Mouse (Mus musculus): Measurements from ENCODE around the gene Otop2. TPM values are rescaled to one million over a fixed set of nuclear protein-coding genes. Genes with fewer than 3 reads are reported as not detected.

The Otop2 gene
- not detected for polyA plus RNA-seq (2017; shearing (Covaris generic))

GRCm38 (mm10) chr11:115306863-115307262 lies at the start of gene Otop2:
TSS of gene Otop2 (plus strand) at chr11:115307163.

DNA sequence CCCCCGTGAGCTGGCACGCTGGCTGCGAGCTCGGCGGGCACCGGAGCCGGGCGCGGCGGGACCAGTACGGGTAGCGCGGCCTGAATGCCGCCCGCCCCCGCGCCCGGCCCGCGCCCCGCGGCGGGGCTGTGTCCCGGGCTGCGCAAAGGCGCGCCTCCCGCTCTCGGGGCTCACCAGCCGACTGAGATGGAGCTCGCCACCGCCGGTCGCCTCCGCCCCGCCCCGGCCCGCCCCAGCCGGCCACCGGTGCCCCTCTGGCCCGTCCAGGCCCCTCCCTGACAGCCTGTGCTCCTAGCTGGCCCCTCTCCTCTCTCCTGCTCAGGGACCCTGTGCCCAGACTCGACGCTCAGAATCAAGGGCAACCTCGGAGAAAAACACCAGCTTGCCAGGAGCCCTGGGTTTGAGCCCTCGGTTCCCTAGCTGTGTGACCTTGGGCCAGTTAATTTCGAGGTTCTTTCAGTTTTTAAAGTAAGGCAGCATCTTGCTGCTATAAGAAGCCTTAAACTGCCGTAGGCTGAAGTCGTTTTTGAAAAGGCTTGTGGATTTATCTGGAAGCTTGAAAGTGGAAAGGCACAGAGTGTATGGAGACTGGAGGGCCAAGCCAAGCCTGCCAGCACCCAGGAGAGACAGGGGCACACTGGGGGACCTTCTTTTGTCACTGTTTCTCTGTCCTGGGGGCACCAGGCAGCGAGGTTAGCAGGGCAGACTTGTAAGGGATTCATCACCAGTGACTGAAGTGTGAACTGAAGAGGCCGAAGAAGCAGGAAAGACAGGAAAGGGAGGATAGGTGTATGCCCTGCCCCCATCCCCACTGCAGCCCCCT lies 39.7 kb upstream of the Otop2 start, which contains the start of gene Grin2c:
Gene Grin2c, minus strand, starts transcription at position 183 of the 823 bp plus-strand sequence.

DNA sequence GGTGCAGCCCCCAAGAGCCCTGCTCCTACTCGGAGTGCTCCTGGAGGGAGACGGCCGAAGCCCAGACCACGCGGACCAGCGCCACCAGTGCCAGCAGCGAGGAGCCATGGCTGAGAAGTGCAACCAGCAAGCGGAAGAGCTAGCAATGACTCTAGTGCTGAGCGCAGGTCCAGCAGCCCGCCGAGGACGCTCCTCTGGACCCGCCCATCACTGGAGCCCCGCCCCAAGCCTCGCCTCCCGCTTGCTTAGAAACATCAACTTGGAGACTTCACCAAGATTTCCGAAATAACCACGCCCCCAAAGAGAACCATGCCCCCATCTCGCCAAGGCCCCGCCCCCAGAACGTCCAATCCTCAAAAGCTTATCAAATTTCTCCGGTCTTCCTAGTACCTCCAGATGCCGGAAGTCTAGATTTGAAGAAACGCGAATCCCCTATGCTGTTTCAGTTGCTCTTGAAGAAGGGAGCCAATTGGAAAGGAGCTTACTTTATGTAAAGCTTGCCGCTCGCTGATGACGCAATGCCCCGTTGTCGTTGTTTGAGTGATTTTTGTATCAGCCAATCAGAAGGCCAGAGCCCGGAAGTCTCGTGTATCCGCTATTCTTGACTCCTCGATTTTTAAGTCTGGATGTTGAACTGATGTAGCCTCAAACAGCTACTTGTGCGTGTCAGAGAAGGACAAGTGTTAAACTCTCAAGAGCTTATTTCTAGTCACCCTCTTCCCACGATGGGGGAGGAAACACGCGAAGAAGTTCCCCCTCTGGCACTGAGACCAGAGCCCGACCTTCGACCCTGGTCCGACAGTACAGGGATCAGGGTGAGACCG lies 30.0 kb upstream of the Otop2 start, which contains the start of gene Fdxr:
Gene Fdxr, minus strand, starts transcription at position 271 of the 824 bp plus-strand sequence.

DNA sequence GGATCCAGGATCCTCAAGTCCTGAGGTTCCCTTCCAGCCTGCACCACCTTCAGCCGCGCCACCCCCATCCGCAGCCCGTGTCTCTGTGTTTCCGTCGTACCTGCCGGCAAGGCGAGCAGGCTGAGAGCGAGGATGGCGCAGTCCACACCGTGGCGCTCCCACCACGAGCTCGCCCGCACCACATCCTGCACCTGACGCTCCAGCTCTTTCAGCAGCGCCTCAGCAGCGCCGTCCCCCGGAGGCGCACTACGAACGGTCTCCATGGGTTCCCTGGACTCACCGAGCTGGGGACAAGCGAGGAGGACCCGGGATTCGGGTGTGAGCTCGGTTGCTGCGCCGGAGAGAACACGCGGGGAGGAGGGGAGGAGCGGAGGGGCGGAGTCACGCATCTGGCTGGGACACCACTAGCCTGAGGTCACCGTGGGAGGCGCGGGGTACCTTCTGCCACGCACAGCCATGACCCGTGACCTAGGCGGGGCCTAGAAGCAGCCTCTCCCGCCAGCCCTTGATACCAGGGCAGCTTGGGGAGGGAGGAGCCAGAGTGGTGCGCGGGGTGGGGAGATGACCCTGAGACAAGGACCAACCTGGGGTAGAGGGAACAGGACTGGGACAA lies 9.6 kb upstream of the Otop2 start, which contains the start of gene Fads6:
Gene Fads6, minus strand, starts transcription at position 450 of the 613 bp plus-strand sequence.

DNA sequence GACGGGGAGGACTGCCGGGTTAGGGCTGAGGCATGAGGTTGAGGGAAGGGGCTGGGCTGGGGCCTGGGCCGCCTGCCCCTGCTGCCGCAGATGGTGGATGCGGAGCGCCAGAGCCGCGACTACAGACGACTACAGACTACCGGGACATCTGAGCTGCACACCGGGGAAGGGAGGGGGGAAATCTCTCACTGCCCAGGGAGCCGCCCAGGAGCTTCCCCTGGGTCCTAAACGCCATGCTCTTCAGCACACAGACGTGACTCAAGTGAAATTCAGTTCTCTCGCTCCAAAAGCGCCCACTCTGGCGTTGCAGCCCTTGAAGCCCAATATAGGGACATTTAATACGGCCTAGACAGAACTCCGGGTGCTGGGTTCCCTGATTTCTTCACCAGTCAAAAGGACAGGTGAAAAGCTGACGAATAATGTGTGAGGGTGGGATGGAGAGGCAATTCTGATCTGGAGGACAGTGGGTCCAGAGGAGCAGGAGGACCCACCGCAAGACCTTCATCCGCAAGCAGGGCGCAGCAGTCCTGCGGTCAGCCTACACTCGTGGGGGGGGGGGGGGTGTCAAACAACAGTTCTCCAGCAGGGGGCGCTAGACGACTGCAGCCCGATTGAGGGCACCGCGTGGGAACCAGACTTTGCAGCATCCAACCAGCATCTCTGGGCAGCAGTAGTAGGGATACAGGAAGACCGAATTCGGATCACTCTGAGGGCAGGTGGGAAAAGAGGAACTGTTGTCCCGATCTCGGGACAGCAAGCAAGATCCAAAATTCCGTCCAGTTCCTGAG lies 15.1 kb downstream of the Otop2 start, which contains the start of gene Ush1g:
Gene Ush1g, minus strand, starts transcription at position 136 of the 788 bp plus-strand sequence.

GRCm38 (mm10) chr11:115334531-115334930 lies 27.6 kb downstream of the Otop2 start, which contains the start of gene Otop3:
TSS of gene Otop3 (plus strand) at chr11:115334731.

DNA sequence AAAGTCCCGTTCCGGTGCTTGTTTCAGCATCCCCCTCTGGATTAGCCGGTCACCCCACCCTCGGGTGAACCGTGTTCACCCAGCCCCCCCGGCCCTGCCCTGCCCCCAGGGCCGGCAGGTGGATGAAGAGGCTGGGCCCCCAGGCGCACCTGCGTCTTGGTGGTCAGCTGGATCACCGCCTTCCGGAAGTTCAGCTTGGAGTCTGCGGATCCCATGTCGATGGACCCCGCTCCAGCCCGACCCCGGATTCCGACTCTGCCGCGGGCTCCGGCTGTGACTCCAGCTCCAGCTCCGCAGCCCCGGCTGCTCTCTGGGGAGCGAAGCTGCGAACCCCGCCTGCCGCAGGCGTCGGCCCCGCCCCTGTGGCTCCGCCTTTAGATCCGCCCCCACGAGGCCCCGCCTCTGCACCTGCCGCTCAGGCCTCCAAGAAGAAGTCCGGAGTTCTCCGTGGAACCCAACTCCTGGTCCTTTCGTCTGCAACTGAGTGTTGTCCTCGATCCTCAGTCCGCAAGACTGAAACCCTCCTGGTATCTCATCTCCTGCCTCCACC lies 60.5 kb downstream of the Otop2 start, which contains the start of gene Hid1:
Gene Hid1, minus strand, starts transcription at position 362 of the 550 bp plus-strand sequence.

Other genes starting within 250 kb of the Otop2 start
- 1 to 10 TPM in 1 of 2 experiments, not detected in 1; 3.1 TPM for gene Cd300e, start 245.0 kb upstream of the Otop2 start, polyA plus RNA-seq (2017; shearing (Covaris generic))
- gene Rab37, start 215.7 kb upstream of the Otop2 start, polyA plus RNA-seq (2017; shearing (Covaris generic)) = 100 to 1,000 TPM; 154 to 188 TPM
- gene Cd300lf, start 173.2 kb upstream of the Otop2 start, polyA plus RNA-seq (2017; shearing (Covaris generic)) = under 1 TPM; 0.39 to 0.98 TPM
- 100 to 1,000 TPM; 433 to 435 TPM for gene Slc9a3r1, start 143.8 kb upstream of the Otop2 start, polyA plus RNA-seq (2017; shearing (Covaris generic))
- 10 to 100 TPM; 15.3 to 15.4 TPM for gene Tmem104, start 119.7 kb upstream of the Otop2 start, polyA plus RNA-seq (2017; shearing (Covaris generic))
- 10 to 100 TPM; 14.0 to 15.7 TPM for gene Nat9, start 119.3 kb upstream of the Otop2 start, polyA plus RNA-seq (2017; shearing (Covaris generic))
- gene Grin2c, start 39.9 kb upstream of the Otop2 start, polyA plus RNA-seq (2017; shearing (Covaris generic)) = under 1 TPM in 1 of 2 experiments, not detected in 1; 0.04 TPM
- 10 to 100 TPM; 25.0 to 35.0 TPM for gene Fdxr, start 30.1 kb upstream of the Otop2 start, polyA plus RNA-seq (2017; shearing (Covaris generic))
- gene Fads6, start 9.5 kb upstream of the Otop2 start, polyA plus RNA-seq (2017; shearing (Covaris generic)) = 1 to 10 TPM in 1 of 2 experiments, under 1 TPM in 1; 0.87 to 1.1 TPM
- not detected for gene Ush1g, start 14.9 kb downstream of the Otop2 start, polyA plus RNA-seq (2017; shearing (Covaris generic))
- under 1 TPM in 1 of 2 experiments, not detected in 1; 0.89 TPM for gene Otop3, start 27.6 kb downstream of the Otop2 start, polyA plus RNA-seq (2017; shearing (Covaris generic))
- 1 to 10 TPM; 6.2 to 9.8 TPM for gene Hid1, start 60.6 kb downstream of the Otop2 start, polyA plus RNA-seq (2017; shearing (Covaris generic))
- gene Cdr2l, start 74.8 kb downstream of the Otop2 start, polyA plus RNA-seq (2017; shearing (Covaris generic)) = under 1 TPM in 1 of 2 experiments, not detected in 1; 0.24 TPM
- gene Mrpl58, start 96.6 kb downstream of the Otop2 start, polyA plus RNA-seq (2017; shearing (Covaris generic)) = 100 to 1,000 TPM; 140 TPM
- gene Atp5h, start 112.8 kb downstream of the Otop2 start, polyA plus RNA-seq (2017; shearing (Covaris generic)) = 100 to 1,000 TPM; 599 to 724 TPM
- 10 to 100 TPM; 53.6 to 95.0 TPM for gene Kctd2, start 113.0 kb downstream of the Otop2 start, polyA plus RNA-seq (2017; shearing (Covaris generic))
- gene Trim80, start 133.4 kb downstream of the Otop2 start, polyA plus RNA-seq (2017; shearing (Covaris generic)) = under 1 TPM in 1 of 2 experiments, not detected in 1; 0.15 TPM
- 10 to 100 TPM in 1 of 2 experiments, 1 to 10 TPM in 1; 5.5 to 33.6 TPM for gene Slc16a5, start 155.3 kb downstream of the Otop2 start, polyA plus RNA-seq (2017; shearing (Covaris generic))
- 100 to 1,000 TPM in 1 of 2 experiments, 10 to 100 TPM in 1; 98.8 to 112 TPM for gene Armc7, start 168.5 kb downstream of the Otop2 start, polyA plus RNA-seq (2017; shearing (Covaris generic))
- 100 to 1,000 TPM; 323 to 410 TPM for gene Nt5c, start 184.7 kb downstream of the Otop2 start, polyA plus RNA-seq (2017; shearing (Covaris generic))
- 100 to 1,000 TPM; 464 to 578 TPM for gene Jpt1, start 207.2 kb downstream of the Otop2 start, polyA plus RNA-seq (2017; shearing (Covaris generic))
- 100 to 1,000 TPM; 672 to 692 TPM for gene Sumo2, start 229.1 kb downstream of the Otop2 start, polyA plus RNA-seq (2017; shearing (Covaris generic))